Mouse (Mus musculus) lung, embryonic 14.5 days (tissue): ENCODE measurements around the gene Wdr92. TPM values are rescaled to one million over a fixed set of nuclear protein-coding genes. Genes with fewer than 3 reads are reported as not detected.
A peak's percentile ranks its signal among the peaks of the same experiment; 100 is the strongest.

Source experiments
- ATAC-seq: fragments of 200-750 bp; cut with Nextera tagmentation; 2 replicates; pipeline ENCODE4 v1.8.0; 2017; ENCODE audit warnings: mild to moderate bottlenecking, moderate TSS enrichment, moderate library complexity; ENCODE audit not compliant: insufficient read depth
- DNase-seq: peaks from one replicate; pipeline ENCODE4 v3.0.0-alpha.2; 2015
- H3K27ac ChIP-seq: fragments of 300-500 bp; sonication (generic); 2 replicates; pipeline ENCODE4 v1.5.1; 2014; ENCODE audit warnings: low read depth, mild to moderate bottlenecking, moderate library complexity
- H3K27me3 ChIP-seq: fragments of 300-500 bp; sonication (generic); 2 replicates; pipeline ENCODE4 v1.6.1; 2014; ENCODE audit warnings: low read length, control low read depth; ENCODE audit not compliant: insufficient read depth
- H3K36me3 ChIP-seq: fragments of 300-500 bp; sonication (generic); 2 replicates; pipeline ENCODE4 v1.6.1; 2014; ENCODE audit warnings: control low read depth; ENCODE audit not compliant: insufficient read depth
- H3K4me1 ChIP-seq: fragments of 300-500 bp; sonication (generic); 2 replicates; pipeline ENCODE4 v1.6.1; 2014; ENCODE audit warnings: antibody characterized with exemption, control low read depth; ENCODE audit not compliant: insufficient read depth
- H3K4me2 ChIP-seq: fragments of 300-500 bp; sonication (generic); 2 replicates; pipeline ENCODE4 v1.6.1; 2014; ENCODE audit warnings: mild to moderate bottlenecking
- H3K4me3 ChIP-seq: fragments of 300-500 bp; sonication (generic); 2 replicates; pipeline ENCODE4 v1.5.1; 2014; ENCODE audit warnings: low read depth, low read length
- H3K9ac ChIP-seq: fragments of 300-500 bp; sonication (generic); 2 replicates; pipeline ENCODE4 v1.6.1; 2014
- H3K9me3 ChIP-seq: fragments of 300-500 bp; sonication (generic); 2 replicates; pipeline ENCODE4 v1.6.1; 2016; ENCODE audit warnings: low read depth, low read length, control low read depth
- CTCF ChIP-seq: IDR thresholded peaks from 2 replicates; pipeline ENCODE4 v1.5.1; 2016; ENCODE audit warnings: antibody characterized with exemption, low read depth
- WGBS: fragments of 180-500 bp; shearing (Covaris S2); extraction: QIAGEN DNeasy Blood & Tissue Kit; methylation state at CpG from one replicate; pipeline ENCODE4 v1.1.7; 2014; 5-methylcytosine and 5-hydroxymethylcytosine counted together
- polyA plus RNA-seq: library from polyadenylated mRNA; unstranded; fragments of >200 nt; fragmentation: Nextera tagmentation; extraction: Ambion mirVana; gene quantifications from 2 replicates; pipeline ENCODE4 v1.2.1, GENCODE M21; 2014

Gene Wdr92
- polyA plus RNA-seq, 1 experiment from 2014 or later: 24.8 TPM

DNA sequence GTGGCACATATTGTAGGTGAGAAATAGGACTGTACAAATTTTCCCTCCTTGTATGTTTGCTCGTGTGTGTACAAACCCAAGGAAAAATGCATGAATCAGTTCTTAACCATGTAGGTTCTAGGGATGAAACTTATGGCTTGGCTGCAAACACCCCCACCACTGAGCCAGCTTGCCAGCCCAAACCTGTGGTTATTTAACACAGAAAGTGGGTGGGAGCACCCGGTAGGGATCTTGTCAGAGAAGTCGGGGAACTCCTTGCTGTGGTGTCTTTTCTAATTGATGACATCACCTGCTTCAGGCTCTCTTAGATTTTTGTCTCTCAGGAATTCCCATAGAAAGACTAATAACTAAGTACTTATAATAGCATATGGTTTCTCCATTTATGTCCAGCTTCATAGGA lies 5.7 kb downstream of the Wdr92 start:
- Histone ChIP-seq H3K27me3 (no peaks in the 10 kb centered on the region), H3K9ac (no peak overlapping the region), H3K4me1 (no peaks in the 10 kb centered on the region), H3K9me3 (no peaks in the 10 kb centered on the region), H3K27ac (no peak overlapping the region), H3K36me3 (peaks cover 8% of the 10 kb centered on the region), H3K4me3 (no peak overlapping the region), H3K4me2 (no peak overlapping the region)
- WGBS: 81% methylated on average over 3 of the region's 3 CpGs
- no peak for TF ChIP-seq CTCF
- ATAC-seq (no peak), DNase-seq (no peak)

DNA sequence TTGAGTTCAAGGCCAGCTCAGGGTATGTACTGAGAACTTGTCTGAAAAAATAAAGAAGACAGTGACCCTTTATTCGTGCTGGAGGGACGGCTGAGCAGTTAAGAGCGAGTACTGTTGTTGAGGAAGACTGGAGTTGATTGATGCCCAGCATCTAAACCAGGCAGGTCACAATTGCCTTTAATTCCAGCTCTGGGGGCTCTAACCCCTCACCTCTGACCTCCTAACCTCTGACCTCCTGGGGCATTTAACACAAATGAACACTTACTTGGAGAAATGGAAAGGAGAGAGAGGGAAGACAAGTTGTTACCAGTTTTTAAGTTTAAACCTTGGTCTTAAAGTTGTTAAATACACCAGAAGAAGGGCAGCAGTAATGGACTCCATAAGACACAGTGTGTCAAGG lies 6.9 kb downstream of the Wdr92 start:
- H3K36me3 ChIP-seq: peaks cover 4% of the 10 kb centered on the region
- H3K9me3 ChIP-seq: no peaks in the 10 kb centered on the region
- no peak overlapping the region for H3K4me3 ChIP-seq
- H3K27me3 ChIP-seq: no peaks in the 10 kb centered on the region
- 76% methylated on average over 3 of the region's 3 CpGs for WGBS
- ATAC-seq (no peak), DNase-seq (no peak)
- no peak overlapping the region for H3K4me2 ChIP-seq
- H3K9ac ChIP-seq: no peak overlapping the region
- H3K27ac ChIP-seq: no peak overlapping the region
- TF ChIP-seq CTCF: no peak
- H3K4me1 ChIP-seq: no peaks in the 10 kb centered on the region

DNA sequence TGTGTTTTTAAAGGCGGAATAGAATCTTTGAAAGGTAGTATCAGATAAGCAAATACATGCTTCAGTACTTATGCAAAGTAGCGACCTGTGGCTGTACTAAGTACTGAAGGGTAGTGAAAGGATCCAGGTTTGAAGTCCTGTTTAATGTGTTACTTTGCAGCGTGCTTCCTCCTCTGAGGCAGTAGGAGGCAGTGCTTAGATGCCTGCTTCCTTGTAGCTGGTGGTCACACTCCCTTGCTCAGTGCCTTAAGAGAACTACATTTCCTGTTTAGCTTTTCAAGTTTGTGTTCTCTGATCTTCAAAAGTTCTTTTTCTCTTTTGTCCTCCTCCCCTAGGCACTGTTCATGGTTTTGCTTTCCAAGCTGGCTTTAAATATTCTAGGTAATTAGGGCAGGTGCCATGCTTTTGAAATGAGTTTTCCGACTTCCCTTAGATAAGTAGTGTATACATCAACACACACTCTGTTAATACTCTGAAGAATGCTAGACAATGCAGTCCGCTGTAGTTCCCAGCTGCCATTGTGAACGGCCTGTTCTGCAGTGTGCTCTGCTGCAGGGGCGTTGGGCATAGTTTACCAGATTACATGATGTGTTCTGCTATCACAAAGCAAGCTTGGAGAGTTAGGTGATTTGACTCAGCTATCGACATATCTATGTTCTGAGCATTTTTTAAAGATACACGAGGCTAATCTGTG lies 10.4 kb downstream of the Wdr92 start:
- Histone ChIP-seq H3K27ac (no peak overlapping the region), H3K36me3 (peaks cover 36% of the 10 kb centered on the region), H3K9ac (no peak overlapping the region), H3K4me3 (no peak overlapping the region), H3K4me1 (no peaks in the 10 kb centered on the region), H3K27me3 (no peaks in the 10 kb centered on the region), H3K4me2 (no peak overlapping the region), H3K9me3 (no peaks in the 10 kb centered on the region)
- peak; percentile 27; the same call in 1 of the 2 replicates for TF ChIP-seq CTCF
- WGBS: 66% methylated on average over 9 of the region's 9 CpGs
- peak; percentile 54; the same call in 1 of the 2 replicates for ATAC-seq
- DNase-seq: peak; percentile 31

DNA sequence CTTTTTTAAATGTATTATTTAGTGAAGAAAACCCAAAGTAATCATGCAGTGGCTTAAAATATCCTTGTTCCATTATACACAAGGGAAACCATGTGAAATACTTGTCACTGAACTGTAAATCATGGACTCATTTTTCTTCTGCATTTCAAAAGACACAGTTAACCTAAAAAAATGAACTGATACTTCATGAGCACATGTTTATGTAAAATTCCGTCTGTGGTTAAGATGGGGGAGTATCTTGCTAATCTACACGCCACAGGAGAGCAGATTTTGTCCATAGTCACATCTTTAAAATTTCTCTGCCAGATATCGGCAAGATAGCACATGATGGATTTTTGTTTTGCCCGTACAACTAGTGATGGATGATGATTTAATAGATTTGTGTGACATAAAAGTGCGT lies 17.3 kb downstream of the Wdr92 start:
- Histone ChIP-seq H3K4me1 (no peaks in the 10 kb centered on the region), H3K4me3 (no peak overlapping the region), H3K36me3 (peaks cover 87% of the 10 kb centered on the region), H3K9me3 (no peaks in the 10 kb centered on the region), H3K9ac (no peak overlapping the region), H3K27ac (no peak overlapping the region), H3K4me2 (no peak overlapping the region), H3K27me3 (no peaks in the 10 kb centered on the region)
- ATAC-seq (no peak), DNase-seq (no peak)
- no peak for TF ChIP-seq CTCF
- 58% methylated on average over 5 of the region's 5 CpGs for WGBS

DNA sequence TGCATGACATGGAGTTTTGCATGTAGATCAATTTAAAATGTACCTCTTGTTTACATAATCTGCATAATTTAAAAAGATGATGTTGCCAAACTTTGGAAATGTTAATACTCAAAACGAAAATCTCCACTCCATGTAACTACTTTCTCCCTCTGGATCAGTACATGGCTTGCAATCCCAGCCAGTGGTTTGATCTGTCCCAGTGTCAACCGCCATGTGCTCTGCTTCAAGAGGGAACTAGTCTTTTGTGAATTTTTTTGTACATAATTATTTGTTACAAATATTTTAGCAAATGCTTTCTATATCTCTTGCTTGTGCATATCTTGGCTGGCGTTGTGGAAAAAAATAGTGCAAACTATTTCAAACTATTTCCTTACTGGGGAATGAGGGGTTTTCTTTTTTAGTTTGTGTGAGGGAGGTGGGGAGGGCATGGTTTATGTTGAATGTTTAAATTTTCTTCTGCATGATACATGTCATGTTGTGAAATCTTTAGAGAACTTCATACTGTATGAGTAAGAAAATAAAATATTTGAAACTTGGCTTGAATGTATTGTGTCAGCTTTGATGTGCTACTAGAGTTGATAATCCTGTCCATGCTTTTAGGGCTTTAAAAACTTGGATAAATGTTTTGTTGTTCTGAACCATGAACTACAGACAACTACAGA lies 18.1 kb downstream of the Wdr92 start:
- 78% methylated on average over 3 of the region's 3 CpGs for WGBS
- Histone ChIP-seq H3K36me3 (peaks cover 86% of the 10 kb centered on the region), H3K9me3 (no peaks in the 10 kb centered on the region), H3K27ac (no peak overlapping the region), H3K9ac (no peak overlapping the region), H3K4me2 (no peak overlapping the region), H3K4me3 (no peak overlapping the region), H3K4me1 (no peaks in the 10 kb centered on the region), H3K27me3 (no peaks in the 10 kb centered on the region)
- no peak for TF ChIP-seq CTCF
- peak; percentile 54 for DNase-seq
- ATAC-seq: no peak

DNA sequence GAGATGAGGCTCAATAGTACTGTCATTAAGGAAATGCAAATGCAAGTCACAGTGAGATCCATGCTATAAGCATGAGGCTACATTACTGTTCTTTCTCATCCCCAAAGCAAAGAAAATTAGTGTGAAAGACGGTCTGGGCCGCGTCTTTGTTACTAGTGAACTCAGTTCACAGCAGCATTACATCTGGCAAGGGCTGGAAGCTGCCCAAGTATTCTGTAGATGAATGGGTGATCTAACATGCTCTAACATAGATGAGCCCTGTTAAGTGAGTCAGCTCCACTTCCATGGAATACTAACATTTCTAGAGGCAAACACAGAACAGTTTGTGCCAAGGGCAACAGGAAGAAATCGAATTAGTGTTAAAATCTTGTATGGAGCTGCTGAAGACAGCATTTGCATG lies 19.0 kb downstream of the Wdr92 start:
- no peak for ATAC-seq
- H3K27ac ChIP-seq: no peak overlapping the region
- H3K27me3 ChIP-seq: no peaks in the 10 kb centered on the region
- no peak for DNase-seq
- H3K9ac ChIP-seq: no peak overlapping the region
- no peaks in the 10 kb centered on the region for H3K9me3 ChIP-seq
- no peak overlapping the region for H3K4me2 ChIP-seq
- no peak for TF ChIP-seq CTCF
- H3K4me3 ChIP-seq: no peak overlapping the region
- H3K36me3 ChIP-seq: peaks cover 78% of the 10 kb centered on the region
- WGBS: 86% methylated on average over 4 of the region's 4 CpGs
- H3K4me1 ChIP-seq: no peaks in the 10 kb centered on the region

DNA sequence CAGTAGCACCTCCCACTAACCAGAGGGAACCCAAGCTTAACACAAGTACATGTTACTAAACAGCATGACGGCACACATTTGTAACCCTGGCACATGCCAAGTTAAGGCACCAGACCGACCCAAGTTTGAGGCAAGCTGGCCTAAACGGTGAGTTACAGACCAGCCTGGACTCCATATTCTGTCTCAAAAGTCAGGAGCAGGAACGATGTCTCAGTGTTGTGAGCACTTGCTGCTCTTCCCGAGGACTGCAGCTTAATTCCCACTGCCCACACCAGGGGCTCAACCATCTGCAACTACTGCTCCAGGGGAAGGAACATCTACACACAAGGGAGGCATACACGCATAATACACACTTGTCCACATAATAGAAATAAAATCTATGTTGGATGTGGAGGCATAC lies 20.6 kb downstream of the Wdr92 start:
- Histone ChIP-seq H3K27ac (no peak overlapping the region), H3K4me3 (no peak overlapping the region), H3K4me2 (no peak overlapping the region), H3K36me3 (peaks cover 74% of the 10 kb centered on the region), H3K27me3 (no peaks in the 10 kb centered on the region), H3K9ac (no peak overlapping the region), H3K9me3 (no peaks in the 10 kb centered on the region), H3K4me1 (no peaks in the 10 kb centered on the region)
- DNase-seq (no peak), ATAC-seq (no peak)
- TF ChIP-seq CTCF: no peak
- WGBS: 85% methylated on average over 6 of the region's 6 CpGs
